Mouse (Mus musculus): ENCODE measurements around the gene Arhgef12. TPM values are rescaled to one million over a fixed set of nuclear protein-coding genes. Genes with fewer than 3 reads are reported as not detected.

Arhgef12 gene
- total and polyA plus RNA-seq, 2 experiments from 2014 or later = 14.0 to 86.0 TPM

DNA sequence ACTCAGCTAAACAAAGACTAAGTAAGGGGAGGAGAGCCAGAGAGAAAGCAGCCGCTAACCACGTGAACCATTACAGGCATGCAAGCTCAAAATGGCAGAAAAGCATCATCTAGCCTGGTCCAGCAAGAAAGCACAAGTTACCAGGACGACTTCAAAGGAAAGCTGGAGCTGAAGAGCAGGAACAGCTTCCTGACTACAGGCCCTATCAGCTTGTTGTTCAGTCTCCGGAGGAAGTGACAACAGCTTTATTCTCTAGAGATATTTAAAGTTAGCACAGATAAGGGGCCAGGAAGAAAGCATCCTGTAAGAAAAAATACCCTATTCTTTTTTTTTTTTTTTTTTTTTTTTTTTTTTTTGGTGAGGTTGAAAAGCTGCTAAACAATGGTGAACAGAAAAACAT is 8.1 kb downstream of the Arhgef12 start:
- no peak for TF ChIP-seq CTCF (IDR thresholded peaks at IDR 0.05; ENCODE audit: low read depth)
- Histone ChIP-seq H3K4me3 (ENCODE audit: low read length) (no peak overlapping the region), H3K9ac (replicated peaks; ENCODE audit: low read length) (no peak overlapping the region), H3K4me2 (ENCODE audit: low read depth, low read length) (no peak overlapping the region), H3K27ac (no peak overlapping the region), H3K36me3 (ENCODE audit: insufficient read depth, low read length) (no peaks in the 10 kb centered on the region), H3K27me3 (ENCODE audit: insufficient read depth, low read length) (no peaks in the 10 kb centered on the region), H3K9me3 (ENCODE audit: low read length) (no peaks in the 10 kb centered on the region), H3K4me1 (ENCODE audit: insufficient read depth, low read length) (peaks cover 10% of the 10 kb centered on the region)
- 47% methylated on average over 4 of the region's 4 CpGs for WGBS
- ATAC-seq = no peak
- no peak for DNase-seq (ENCODE audit: low spot score)

DNA sequence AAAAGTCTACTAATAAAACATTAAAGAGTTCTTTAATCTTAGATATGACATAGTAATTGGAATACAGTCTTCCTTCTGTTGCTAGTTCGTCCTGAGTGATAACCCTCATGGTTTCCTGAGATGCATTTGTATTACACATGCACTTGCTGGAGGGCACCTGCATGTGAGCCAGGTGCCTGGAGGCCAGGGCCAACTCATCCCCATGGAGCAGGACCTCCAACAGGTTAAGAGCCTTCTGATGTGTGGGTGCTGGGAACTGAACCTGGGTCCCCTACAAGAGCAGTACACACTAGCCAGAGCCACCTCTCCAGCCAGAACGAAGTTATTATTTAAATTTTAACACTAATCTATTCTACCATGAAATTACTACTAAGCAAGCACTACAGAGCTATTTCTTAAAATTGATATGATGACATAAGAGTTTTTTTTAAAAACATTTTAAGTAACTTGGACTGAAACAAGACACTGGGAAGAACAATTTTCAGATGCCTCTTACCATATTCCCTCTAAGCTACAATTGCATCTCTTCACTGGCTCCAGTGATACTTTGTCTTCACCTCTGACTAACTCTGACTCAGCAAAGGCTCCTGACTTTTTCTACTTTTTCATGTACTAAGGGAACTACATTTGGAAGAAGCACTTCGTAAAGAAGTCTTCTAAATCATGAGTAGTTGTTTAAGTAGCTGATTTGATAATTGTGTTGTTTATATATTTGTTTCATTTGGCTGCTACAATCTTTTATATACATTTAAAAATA is 9.1 kb downstream of the Arhgef12 start:
- Histone ChIP-seq H3K36me3 (ENCODE audit: insufficient read depth, low read length) (no peaks in the 10 kb centered on the region), H3K27me3 (ENCODE audit: insufficient read depth, low read length) (no peaks in the 10 kb centered on the region), H3K9ac (replicated peaks; ENCODE audit: low read length) (no peak overlapping the region), H3K4me2 (ENCODE audit: low read depth, low read length) (no peak overlapping the region), H3K4me3 (ENCODE audit: low read length) (no peak overlapping the region), H3K27ac (no peak overlapping the region), H3K9me3 (ENCODE audit: low read length) (no peaks in the 10 kb centered on the region), H3K4me1 (ENCODE audit: insufficient read depth, low read length) (peaks cover 2% of the 10 kb centered on the region; the same call in 1 of the 2 replicates)
- WGBS = 94% methylated on average over 3 of the region's 3 CpGs
- DNase-seq (ENCODE audit: low spot score) (no peak), ATAC-seq (no peak)
- no peak for TF ChIP-seq CTCF (IDR thresholded peaks at IDR 0.05; ENCODE audit: low read depth)

DNA sequence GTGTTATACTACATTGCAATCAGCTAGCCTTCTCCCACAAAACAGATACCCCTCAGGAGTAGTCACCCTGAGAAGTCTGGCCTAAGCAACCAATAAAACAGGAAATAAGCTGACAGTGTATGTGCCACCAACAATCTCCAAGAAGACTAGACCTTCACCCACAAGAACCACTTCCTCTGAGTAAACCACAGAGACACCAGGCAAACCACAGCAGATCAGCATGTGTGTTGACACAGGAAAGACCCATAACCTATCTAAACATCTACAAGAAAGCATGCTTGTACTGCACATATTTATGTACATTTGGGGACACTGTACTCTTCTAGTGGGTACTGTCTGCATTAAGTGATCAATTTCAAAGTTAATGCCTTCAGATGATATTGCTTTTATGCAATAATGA is 10.7 kb downstream of the Arhgef12 start:
- no peak overlapping the region for H3K27ac ChIP-seq
- no peaks in the 10 kb centered on the region for H3K27me3 ChIP-seq (ENCODE audit: insufficient read depth, low read length)
- H3K4me1 ChIP-seq (ENCODE audit: insufficient read depth, low read length) = no peaks in the 10 kb centered on the region
- DNase-seq (ENCODE audit: low spot score) (no peak), ATAC-seq (no peak)
- no peak for TF ChIP-seq CTCF (IDR thresholded peaks at IDR 0.05; ENCODE audit: low read depth)
- no peak overlapping the region for H3K4me3 ChIP-seq (ENCODE audit: low read length)
- H3K9ac ChIP-seq (replicated peaks; ENCODE audit: low read length) = no peak overlapping the region
- no peaks in the 10 kb centered on the region for H3K9me3 ChIP-seq (ENCODE audit: low read length)
- no peaks in the 10 kb centered on the region for H3K36me3 ChIP-seq (ENCODE audit: insufficient read depth, low read length)
- no peak overlapping the region for H3K4me2 ChIP-seq (ENCODE audit: low read depth, low read length)

DNA sequence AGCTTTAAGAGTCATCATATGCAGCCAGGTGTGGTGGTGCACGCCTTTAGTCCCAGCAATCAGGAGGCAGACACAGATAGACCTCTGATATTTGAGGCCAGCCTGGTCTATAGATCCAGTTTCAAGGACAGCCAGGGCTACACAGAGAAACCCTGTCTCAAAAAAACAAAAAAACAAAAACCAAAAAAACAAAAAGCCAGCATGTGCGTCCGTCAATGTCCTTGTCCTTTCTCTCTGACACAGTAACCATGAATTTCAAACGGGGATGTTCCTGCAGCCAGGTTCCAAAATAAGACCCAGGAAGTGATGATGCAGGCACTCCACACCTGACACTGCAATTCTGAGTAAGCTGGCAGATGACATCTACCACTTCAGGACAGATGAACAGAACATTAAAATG is 12.2 kb downstream of the Arhgef12 start:
- no peak for TF ChIP-seq CTCF (IDR thresholded peaks at IDR 0.05; ENCODE audit: low read depth)
- H3K9me3 ChIP-seq (ENCODE audit: low read length) = no peaks in the 10 kb centered on the region
- H3K4me1 ChIP-seq (ENCODE audit: insufficient read depth, low read length) = no peaks in the 10 kb centered on the region
- H3K27ac ChIP-seq = no peak overlapping the region
- H3K4me3 ChIP-seq (ENCODE audit: low read length) = no peak overlapping the region
- H3K27me3 ChIP-seq (ENCODE audit: insufficient read depth, low read length) = no peaks in the 10 kb centered on the region
- no peak overlapping the region for H3K9ac ChIP-seq (replicated peaks; ENCODE audit: low read length)
- DNase-seq (ENCODE audit: low spot score) = no peak
- ATAC-seq = no peak
- 87% methylated on average over 4 of the region's 4 CpGs for WGBS
- H3K36me3 ChIP-seq (ENCODE audit: insufficient read depth, low read length) = no peaks in the 10 kb centered on the region
- H3K4me2 ChIP-seq (ENCODE audit: low read depth, low read length) = no peak overlapping the region

DNA sequence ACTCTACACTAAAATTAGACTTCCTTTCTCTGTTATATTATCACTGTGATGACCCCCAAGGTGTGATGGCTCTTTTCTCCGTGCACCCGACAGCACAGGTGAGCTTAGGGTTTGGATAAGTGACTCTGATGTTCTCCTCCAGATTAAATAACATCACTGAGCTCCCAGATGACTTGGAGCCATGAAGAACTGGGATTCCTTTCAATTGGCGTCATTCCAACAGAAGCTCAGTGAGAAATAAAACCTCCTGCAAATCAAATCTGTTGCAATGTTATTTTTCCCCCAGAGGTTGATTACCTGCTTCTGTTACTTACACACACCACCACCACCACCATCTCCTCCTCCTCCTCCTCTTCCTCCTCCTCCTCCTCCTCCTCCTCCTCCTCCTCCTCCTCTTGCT is 13.2 kb downstream of the Arhgef12 start:
- H3K4me2 ChIP-seq (ENCODE audit: low read depth, low read length) = no peak overlapping the region
- H3K4me3 ChIP-seq (ENCODE audit: low read length) = no peak overlapping the region
- no peak for ATAC-seq
- H3K36me3 ChIP-seq (ENCODE audit: insufficient read depth, low read length) = no peaks in the 10 kb centered on the region
- no peaks in the 10 kb centered on the region for H3K9me3 ChIP-seq (ENCODE audit: low read length)
- no peak for TF ChIP-seq CTCF (IDR thresholded peaks at IDR 0.05; ENCODE audit: low read depth)
- no peak overlapping the region for H3K9ac ChIP-seq (replicated peaks; ENCODE audit: low read length)
- no peaks in the 10 kb centered on the region for H3K27me3 ChIP-seq (ENCODE audit: insufficient read depth, low read length)
- no peaks in the 10 kb centered on the region for H3K4me1 ChIP-seq (ENCODE audit: insufficient read depth, low read length)
- 58% methylated on average over 3 of the region's 3 CpGs for WGBS
- H3K27ac ChIP-seq = no peak overlapping the region
- peak; percentile 43 for DNase-seq (ENCODE audit: low spot score)

DNA sequence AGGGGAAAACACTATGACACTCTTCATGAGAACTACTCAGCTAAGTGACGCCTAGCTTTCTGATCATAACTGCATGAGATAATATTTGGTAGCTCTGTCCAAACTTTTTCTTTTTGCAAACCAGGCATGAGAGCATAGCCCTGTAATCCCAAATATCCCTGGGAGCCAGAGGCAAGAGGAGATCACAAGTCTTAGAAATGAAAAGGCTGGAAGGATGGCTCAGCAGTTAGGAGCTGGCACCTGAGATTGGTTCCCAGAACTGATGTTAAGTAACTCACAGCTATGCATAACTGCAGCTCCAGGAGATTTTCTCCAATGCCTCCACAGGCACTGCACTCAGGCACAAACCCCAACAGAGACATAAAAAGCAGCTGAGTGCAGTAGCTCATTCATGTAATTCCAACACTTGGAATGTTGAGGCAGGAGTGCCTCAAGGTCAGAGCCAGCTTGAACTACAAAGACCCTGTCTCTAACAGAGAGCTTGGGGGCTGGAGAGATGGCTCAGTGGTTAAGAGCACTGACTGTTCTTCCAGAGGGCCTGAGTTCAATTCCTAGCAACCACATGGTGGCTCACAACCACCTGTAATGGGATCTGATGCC is 21.3 kb downstream of the Arhgef12 start:
- ATAC-seq = no peak
- Histone ChIP-seq H3K4me1 (ENCODE audit: insufficient read depth, low read length) (no peaks in the 10 kb centered on the region), H3K9ac (replicated peaks; ENCODE audit: low read length) (no peak overlapping the region), H3K9me3 (ENCODE audit: low read length) (no peaks in the 10 kb centered on the region), H3K4me2 (ENCODE audit: low read depth, low read length) (no peak overlapping the region), H3K27ac (no peak overlapping the region), H3K4me3 (ENCODE audit: low read length) (no peak overlapping the region), H3K36me3 (ENCODE audit: insufficient read depth, low read length) (no peaks in the 10 kb centered on the region), H3K27me3 (ENCODE audit: insufficient read depth, low read length) (no peaks in the 10 kb centered on the region)
- WGBS = 93% methylated on average over 1 of the region's 1 CpGs
- DNase-seq (ENCODE audit: low spot score) = no peak
- no peak for TF ChIP-seq CTCF (IDR thresholded peaks at IDR 0.05; ENCODE audit: low read depth)
